ENCODE assay signal across 15 mouse cellular contexts in the genomic region with DNA sequence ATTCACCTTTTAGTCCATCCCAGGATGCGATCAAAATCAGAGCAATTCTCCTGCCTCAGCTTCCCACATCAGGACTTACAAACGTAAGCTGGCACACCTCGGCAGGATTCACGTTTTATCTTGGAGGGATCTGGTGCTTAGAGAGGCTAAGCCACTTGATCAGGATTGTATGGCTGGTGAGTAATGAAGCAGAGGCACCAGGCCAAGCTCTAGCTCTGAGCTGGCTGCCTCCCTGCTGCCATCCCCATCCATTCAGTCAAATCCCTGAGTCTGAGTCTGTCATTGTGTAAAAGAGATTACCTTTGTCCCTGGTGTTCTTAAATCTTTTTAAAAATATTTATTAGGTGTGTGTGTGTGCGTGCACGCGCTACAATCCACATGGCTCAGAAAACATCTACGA.
A peak's percentile ranks its signal among the peaks of the same experiment; 100 is the strongest.
DNase-seq lines count a peak whose midpoint lies in the region.
"Had no signal": no experiment of that assay in that cellular context is flagged by ENCODE, and none has a peak within 500 bp of the region (broad histone marks: within the 10 kb centered on the region; RNA-seq: fewer than 3 reads in every experiment).

No protein-coding gene starts in this region.

- intact Hi-C loops in gastrocnemius, postnatal 14 days (cut with DNase I; ENCODE audit: low total_unique reads) = no loop called here
- intact Hi-C loops in left cerebral cortex, postnatal 4 days (cut with DNase I) = no loop called here
- intact Hi-C loops in left cerebral cortex, postnatal 36 days (cut with DNase I) = no loop called here

- peak; percentile 40 to 56 for DNase-seq in cerebellum, postnatal 14 days
- no peak for DNase-seq in cerebellum, adult 9-10 months
- DNase-seq in gastrocnemius, postnatal 14 days = peak; percentile 4
- no peak for DNase-seq in gastrocnemius, postnatal 4 days (ENCODE audit: low spot score in 2 of 2)
- DNase-seq in left cerebral cortex, postnatal 4 days = peak; percentile 11
- DNase-seq in left cerebral cortex, postnatal 36 days (ENCODE audit: low spot score in 2 of 2) = no peak
- no peak for DNase-seq in right cerebral cortex, postnatal 36 days (ENCODE audit: low spot score in 2 of 2)
- DNase-seq: adrenal gland, adult 2 months; adrenal gland, postnatal 14 days; B cell, adult 2 months; gastrocnemius, postnatal 10 days; heart, adult 18-20 months; heart, postnatal 10 days; heart, postnatal 36 days; kidney, adult 11 months had no signal

Comparison
In these comparisons a context has a peak if more than half of its experiments do, and no peak if none do; other contexts are left out.
1. DNase-seq: peak in cerebellum, postnatal 14 days (2 of 2), gastrocnemius, postnatal 14 days (single experiment) and left cerebral cortex, postnatal 4 days (single experiment); none in cerebellum, adult 9-10 months (single experiment), gastrocnemius, postnatal 4 days (0 of 2), left cerebral cortex, postnatal 36 days (0 of 2) and right cerebral cortex, postnatal 36 days (0 of 2).